14 mouse cellular contexts compared by ENCODE assay signal in genomic region chr19:56263696-56264095, GRCm38 (mm10). TPM values are rescaled to one million over a fixed set of nuclear protein-coding genes. Genes with fewer than 3 reads are reported as not detected.
A peak's percentile ranks its signal among the peaks of the same experiment; 100 is the strongest.
DNase-seq lines count a peak whose midpoint lies in the region; ATAC-seq and TF ChIP-seq lines count a peak whose summit lies in the region.
"Had no signal": no experiment of that assay in that cellular context is flagged by ENCODE, and none has a peak within 500 bp of the region (broad histone marks: within the 10 kb centered on the region; RNA-seq: fewer than 3 reads in every experiment).

No protein-coding gene starts in this region.

- no peak for TF ChIP-seq CTCF in brain, embryonic 14.5 days (IDR thresholded peaks at IDR 0.05; ENCODE audit: borderline replicate concordance, extremely low read depth, insufficient read depth, insufficient read length)

- TF ChIP-seq POLR2A in brain, embryonic 14.5 days (IDR thresholded peaks at IDR 0.05; ENCODE audit: borderline replicate concordance, extremely low read depth, insufficient read depth, insufficient read length, poor library complexity, severe bottlenecking) = no peak

- WGBS in hindbrain, embryonic 10.5 days = 80% methylated on average over 14 of the region's 14 CpGs
- WGBS in hindbrain, embryonic 16.5 days = 78% methylated on average over 14 of the region's 14 CpGs
- WGBS in midbrain, embryonic 11.5 days = 75% methylated on average over 14 of the region's 14 CpGs
- WGBS in midbrain, embryonic 15.5 days = 79% methylated on average over 14 of the region's 14 CpGs

- H3K9me3 ChIP-seq in hindbrain, embryonic 10.5 days = no peaks in the 10 kb centered on the region
- H3K9me3 ChIP-seq in hindbrain, embryonic 16.5 days (ENCODE audit: control insufficient read depth, low read length) = no peaks in the 10 kb centered on the region
- H3K9me3 ChIP-seq in midbrain, embryonic 11.5 days (ENCODE audit: control insufficient read depth, low read length) = no peaks in the 10 kb centered on the region
- no peaks in the 10 kb centered on the region for H3K9me3 ChIP-seq in midbrain, embryonic 15.5 days
- H3K9me3 ChIP-seq: liver, embryonic 15.5 days; neural tube, embryonic 13.5 days had no signal

- H3K9ac ChIP-seq in hindbrain, embryonic 16.5 days (ENCODE audit: low read depth, low read length) = no peak overlapping the region
- no peak overlapping the region for H3K9ac ChIP-seq in midbrain, embryonic 11.5 days (ENCODE audit: low read length)
- no peak overlapping the region for H3K9ac ChIP-seq in midbrain, embryonic 15.5 days
- H3K9ac ChIP-seq: liver, embryonic 15.5 days; neural tube, embryonic 13.5 days had no signal

- peak overlapping the region; percentile 56; the same call in 1 of the 2 replicates for H3K27ac ChIP-seq in hindbrain, embryonic 10.5 days
- H3K27ac ChIP-seq in hindbrain, embryonic 16.5 days (ENCODE audit: low read depth, low read length) = no peak overlapping the region
- no peak overlapping the region for H3K27ac ChIP-seq in midbrain, embryonic 11.5 days (ENCODE audit: low read depth, low read length)
- H3K27ac ChIP-seq in midbrain, embryonic 15.5 days = no peak overlapping the region
- H3K27ac ChIP-seq: liver, embryonic 15.5 days; neural tube, embryonic 13.5 days had no signal

- H3K4me3 ChIP-seq in hindbrain, embryonic 10.5 days = no peak overlapping the region
- H3K4me3 ChIP-seq in hindbrain, embryonic 16.5 days (ENCODE audit: low read length) = no peak overlapping the region
- no peak overlapping the region for H3K4me3 ChIP-seq in midbrain, embryonic 11.5 days (ENCODE audit: low read depth, low read length)
- no peak overlapping the region for H3K4me3 ChIP-seq in midbrain, embryonic 15.5 days
- H3K4me3 ChIP-seq: liver, embryonic 15.5 days; neural tube, embryonic 13.5 days had no signal

- no peaks in the 10 kb centered on the region; the same call in 1 of the 2 replicates for H3K27me3 ChIP-seq in hindbrain, embryonic 10.5 days (ENCODE audit: insufficient read depth, poor library complexity, severe bottlenecking)
- H3K27me3 ChIP-seq in hindbrain, embryonic 16.5 days (replicated peaks; ENCODE audit: control insufficient read depth, insufficient read depth, low read length) = no peaks in the 10 kb centered on the region
- no peaks in the 10 kb centered on the region for H3K27me3 ChIP-seq in midbrain, embryonic 11.5 days (ENCODE audit: control insufficient read depth, insufficient read depth, low read length)
- no peaks in the 10 kb centered on the region for H3K27me3 ChIP-seq in midbrain, embryonic 15.5 days (replicated peaks)
- H3K27me3 ChIP-seq: liver, embryonic 15.5 days; neural tube, embryonic 13.5 days had no signal

- no peak overlapping the region for H3K4me2 ChIP-seq in hindbrain, embryonic 16.5 days (ENCODE audit: low read length)
- no peak overlapping the region for H3K4me2 ChIP-seq in midbrain, embryonic 11.5 days
- no peak overlapping the region; the same call in 1 of the 2 replicates for H3K4me2 ChIP-seq in midbrain, embryonic 15.5 days
- H3K4me2 ChIP-seq: liver, embryonic 15.5 days; neural tube, embryonic 13.5 days had no signal

- peaks cover 23% of the 10 kb centered on the region; the same call in 1 of the 2 replicates for H3K4me1 ChIP-seq in hindbrain, embryonic 10.5 days (replicated peaks)
- H3K4me1 ChIP-seq in hindbrain, embryonic 16.5 days (ENCODE audit: control insufficient read depth, insufficient read depth, low read depth, low read length) = no peaks in the 10 kb centered on the region
- no peaks in the 10 kb centered on the region for H3K4me1 ChIP-seq in midbrain, embryonic 11.5 days (ENCODE audit: control insufficient read depth, insufficient read depth, low read length)
- no peaks in the 10 kb centered on the region for H3K4me1 ChIP-seq in midbrain, embryonic 15.5 days

- no peak for ATAC-seq in hindbrain, embryonic 16.5 days
- no peak for ATAC-seq in midbrain, embryonic 11.5 days (ENCODE audit: low FRiP score)
- ATAC-seq in midbrain, embryonic 15.5 days (replicated peaks) = no peak
- ATAC-seq: inflammation-experienced regulatory T-cells, adult 6 months; Patski had no signal

- DNase-seq in hindbrain, embryonic 10.5 days (ENCODE audit: low spot score) = no peak
- peak; percentile 82 for DNase-seq in midbrain, embryonic 11.5 days (ENCODE audit: low spot score, missing footprints)
- DNase-seq in brain, embryonic 14.5 days (ENCODE audit: low read depth) = peak; percentile 41
- peak; percentile 18 to 54 for DNase-seq in kidney, postnatal 25 days
- no peak for DNase-seq in embryo, embryonic 10 days (ENCODE audit: low spot score)
- DNase-seq: heart, postnatal 14 days; right cerebral cortex, adult 18-20 months had no signal

- H3K36me3 ChIP-seq in hindbrain, embryonic 10.5 days = no peaks in the 10 kb centered on the region
- H3K36me3 ChIP-seq in hindbrain, embryonic 16.5 days (ENCODE audit: control insufficient read depth, insufficient read depth, low read length) = no peaks in the 10 kb centered on the region
- H3K36me3 ChIP-seq in midbrain, embryonic 11.5 days (ENCODE audit: control insufficient read depth, insufficient read depth, low read length) = no peaks in the 10 kb centered on the region
- no peaks in the 10 kb centered on the region for H3K36me3 ChIP-seq in midbrain, embryonic 15.5 days (replicated peaks)
- H3K36me3 ChIP-seq: liver, embryonic 15.5 days; neural tube, embryonic 13.5 days had no signal

RNA-seq across cellular contexts. Expression of gene Habp2, which starts 23.2 kb away (rescaled TPM):
- 0.09 TPM in 1 of 2 replicates, not detected in the other for polyA plus RNA-seq in hindbrain, embryonic 10.5 days (2016; fragmentation: Nextera tagmentation; extraction: Ambion mirVana)
- polyA plus RNA-seq in hindbrain, embryonic 16.5 days (2015; fragmentation: Nextera tagmentation; extraction: Ambion mirVana) = 0.07 TPM in 1 of 2 replicates, not detected in the other
- polyA plus RNA-seq in midbrain, embryonic 11.5 days (2014; fragmentation: Nextera tagmentation; extraction: Ambion mirVana) = not detected in 2 replicates
- polyA plus RNA-seq in midbrain, embryonic 15.5 days (2015; fragmentation: Nextera tagmentation; extraction: Ambion mirVana) = 0.10 and 0.20 TPM in 2 replicates
- 0.13 TPM in 1 of 2 replicates, not detected in the other for polyA plus RNA-seq in brain, embryonic 14.5 days (2012; rRNA removed)
- polyA plus RNA-seq: frontal cortex, adult 2 months had no signal

Comparison
In these comparisons a context has a peak if more than half of its experiments do, and no peak if none do; other contexts are left out.
1. DNase-seq: peak in midbrain, embryonic 11.5 days (single experiment), brain, embryonic 14.5 days (single experiment) and kidney, postnatal 25 days (2 of 2); none in hindbrain, embryonic 10.5 days (single experiment) and embryo, embryonic 10 days (single experiment).